Mouse (Mus musculus): Measurements from ENCODE around the gene Auh. TPM values are rescaled to one million over a fixed set of nuclear protein-coding genes. Genes with fewer than 3 reads are reported as not detected.

Gene Auh
- total and polyA plus RNA-seq, 2 experiments: 33.3 to 49.2 TPM

DNA sequence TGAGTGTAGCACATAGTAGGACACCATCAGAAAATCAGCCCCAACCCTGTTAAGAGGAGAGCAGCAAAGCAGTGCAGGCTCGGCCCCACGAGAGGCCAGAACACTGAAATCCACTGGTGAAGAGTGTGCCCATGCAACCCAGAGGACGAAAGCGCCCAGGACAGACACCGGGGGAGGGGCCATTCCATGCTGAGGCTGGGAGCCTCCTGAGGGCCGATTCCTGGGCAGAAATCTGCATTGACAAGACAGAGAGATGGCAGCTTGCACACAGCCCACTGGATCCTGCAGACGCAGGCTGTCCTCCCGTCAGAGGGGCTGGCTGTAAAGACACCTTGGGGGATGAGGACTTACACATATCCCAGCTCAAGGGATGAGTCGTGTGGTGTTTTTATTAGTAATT, 104.7 kb downstream of the Auh start:
- 68% methylated on average over 9 of the region's 9 CpGs for WGBS
- no peak overlapping the region for H3K9ac ChIP-seq (ENCODE audit: low read depth, low read length)
- no peak for TF ChIP-seq POLR2A (IDR thresholded peaks at IDR 0.05; ENCODE audit: extremely low read depth, insufficient read depth, low read length)
- TF ChIP-seq CTCF (IDR thresholded peaks at IDR 0.05; ENCODE audit: low read depth, low read length): no peak
- H3K27ac ChIP-seq (replicated peaks; ENCODE audit: insufficient read depth, low read depth, low read length): no peak overlapping the region
- no peaks in the 10 kb centered on the region for H3K27me3 ChIP-seq (ENCODE audit: control insufficient read depth, insufficient read depth, low read length)
- no peak overlapping the region for H3K4me3 ChIP-seq (ENCODE audit: insufficient read depth, low read depth, low read length)
- no peaks in the 10 kb centered on the region for H3K36me3 ChIP-seq (ENCODE audit: control insufficient read depth, insufficient read depth, low read length)
- peaks cover 44% of the 10 kb centered on the region for H3K4me1 ChIP-seq (ENCODE audit: control insufficient read depth, insufficient read depth, low read length)
- no peak for DNase-seq (ENCODE audit: extremely low read depth, low read depth, low spot score)
- no peaks in the 10 kb centered on the region for H3K79me2 ChIP-seq (ENCODE audit: control insufficient read depth, insufficient read depth, low read length)

- Histone ChIP-seq H3K36me3 (ENCODE audit: control insufficient read depth, insufficient read depth, low read length) (no peaks in the 10 kb centered on the region), H3K27me3 (ENCODE audit: control insufficient read depth, insufficient read depth, low read length) (no peaks in the 10 kb centered on the region), H3K4me3 (ENCODE audit: insufficient read depth, low read depth, low read length) (no peak overlapping the region), H3K4me1 (ENCODE audit: control insufficient read depth, insufficient read depth, low read length) (peaks cover 41% of the 10 kb centered on the region), H3K9ac (ENCODE audit: low read depth, low read length) (peak overlapping the region; percentile 41), H3K79me2 (ENCODE audit: control insufficient read depth, insufficient read depth, low read length) (no peaks in the 10 kb centered on the region), H3K27ac (replicated peaks; ENCODE audit: insufficient read depth, low read depth, low read length) (peak overlapping the region; percentile 93)
- 5% methylated on average over 23 of the region's 23 CpGs for WGBS
- peak; percentile 96 for DNase-seq (ENCODE audit: extremely low read depth, low read depth, low spot score)
- TF ChIP-seq POLR2A (IDR thresholded peaks at IDR 0.05; ENCODE audit: extremely low read depth, insufficient read depth, low read length): no peak
- TF ChIP-seq CTCF (IDR thresholded peaks at IDR 0.05; ENCODE audit: low read depth, low read length): no peak
Measured at GRCm38 (mm10) chr13:52822165-52823149, 107.0 kb downstream of the Auh start.

- peak; percentile 27; the same call in 1 of the 2 replicates for TF ChIP-seq CTCF (IDR thresholded peaks at IDR 0.05; ENCODE audit: low read depth, low read length)
- TF ChIP-seq POLR2A (IDR thresholded peaks at IDR 0.05; ENCODE audit: extremely low read depth, insufficient read depth, low read length): no peak
- H3K27me3 ChIP-seq (ENCODE audit: control insufficient read depth, insufficient read depth, low read length): no peaks in the 10 kb centered on the region
- H3K36me3 ChIP-seq (ENCODE audit: control insufficient read depth, insufficient read depth, low read length): no peaks in the 10 kb centered on the region
- peak overlapping the region; percentile 45 for H3K9ac ChIP-seq (ENCODE audit: low read depth, low read length)
- WGBS: 6% methylated on average over 9 of the region's 9 CpGs
- peak; percentile 94 for DNase-seq (ENCODE audit: extremely low read depth, low read depth, low spot score)
- H3K4me1 ChIP-seq (ENCODE audit: control insufficient read depth, insufficient read depth, low read length): peaks cover 41% of the 10 kb centered on the region
- no peak overlapping the region for H3K4me3 ChIP-seq (ENCODE audit: insufficient read depth, low read depth, low read length)
- no peaks in the 10 kb centered on the region for H3K79me2 ChIP-seq (ENCODE audit: control insufficient read depth, insufficient read depth, low read length)
- peak overlapping the region; percentile 93 for H3K27ac ChIP-seq (replicated peaks; ENCODE audit: insufficient read depth, low read depth, low read length)
Measured at GRCm38 (mm10) chr13:52821571-52821970, 107.9 kb downstream of the Auh start.

- no peaks in the 10 kb centered on the region for H3K79me2 ChIP-seq (ENCODE audit: control insufficient read depth, insufficient read depth, low read length)
- no peak for TF ChIP-seq CTCF (IDR thresholded peaks at IDR 0.05; ENCODE audit: low read depth, low read length)
- TF ChIP-seq POLR2A (IDR thresholded peaks at IDR 0.05; ENCODE audit: extremely low read depth, insufficient read depth, low read length): no peak
- no peak overlapping the region for H3K4me3 ChIP-seq (ENCODE audit: insufficient read depth, low read depth, low read length)
- peak overlapping the region; percentile 28; the same call in 1 of the 2 replicates for H3K27ac ChIP-seq (replicated peaks; ENCODE audit: insufficient read depth, low read depth, low read length)
- H3K9ac ChIP-seq (ENCODE audit: low read depth, low read length): no peak overlapping the region
- DNase-seq (ENCODE audit: extremely low read depth, low read depth, low spot score): peak; percentile 91
- WGBS: 25% methylated on average over 4 of the region's 4 CpGs
- H3K4me1 ChIP-seq (ENCODE audit: control insufficient read depth, insufficient read depth, low read length): peaks cover 40% of the 10 kb centered on the region
- no peaks in the 10 kb centered on the region for H3K27me3 ChIP-seq (ENCODE audit: control insufficient read depth, insufficient read depth, low read length)
- H3K36me3 ChIP-seq (ENCODE audit: control insufficient read depth, insufficient read depth, low read length): no peaks in the 10 kb centered on the region
Measured at GRCm38 (mm10) chr13:52819901-52820300, 109.6 kb downstream of the Auh start.

DNA sequence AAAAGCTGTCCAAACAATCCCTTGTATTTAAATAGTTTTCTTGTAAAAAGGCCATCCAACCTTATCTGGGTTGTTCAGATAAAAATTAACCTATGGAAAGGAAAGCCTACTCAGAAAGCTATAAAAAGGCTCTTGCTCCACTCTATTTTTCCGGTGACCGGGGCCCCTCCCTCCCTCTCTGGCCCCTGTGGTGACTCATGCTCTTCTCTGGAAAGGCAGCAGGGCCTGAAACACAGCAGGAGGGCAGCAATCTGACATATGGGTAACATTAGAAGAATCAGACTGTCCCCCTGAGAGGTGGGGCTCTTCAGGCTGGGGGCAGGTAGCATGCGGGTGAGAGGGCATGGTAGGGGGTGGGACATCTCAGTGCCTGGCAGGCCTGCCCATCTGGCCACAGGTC, 110.7 kb downstream of the Auh start:
- 24% methylated on average over 3 of the region's 3 CpGs for WGBS
- Histone ChIP-seq H3K4me3 (ENCODE audit: insufficient read depth, low read depth, low read length) (no peak overlapping the region), H3K27ac (replicated peaks; ENCODE audit: insufficient read depth, low read depth, low read length) (no peak overlapping the region), H3K4me1 (ENCODE audit: control insufficient read depth, insufficient read depth, low read length) (peaks cover 32% of the 10 kb centered on the region), H3K79me2 (ENCODE audit: control insufficient read depth, insufficient read depth, low read length) (no peaks in the 10 kb centered on the region), H3K27me3 (ENCODE audit: control insufficient read depth, insufficient read depth, low read length) (no peaks in the 10 kb centered on the region), H3K9ac (ENCODE audit: low read depth, low read length) (no peak overlapping the region), H3K36me3 (ENCODE audit: control insufficient read depth, insufficient read depth, low read length) (no peaks in the 10 kb centered on the region)
- TF ChIP-seq CTCF (IDR thresholded peaks at IDR 0.05; ENCODE audit: low read depth, low read length): no peak
- DNase-seq (ENCODE audit: extremely low read depth, low read depth, low spot score): no peak

- Histone ChIP-seq H3K9ac (ENCODE audit: low read depth, low read length) (no peak overlapping the region), H3K27ac (replicated peaks; ENCODE audit: insufficient read depth, low read depth, low read length) (no peak overlapping the region), H3K4me3 (ENCODE audit: insufficient read depth, low read depth, low read length) (no peak overlapping the region), H3K79me2 (ENCODE audit: control insufficient read depth, insufficient read depth, low read length) (no peaks in the 10 kb centered on the region), H3K4me1 (ENCODE audit: control insufficient read depth, insufficient read depth, low read length) (peaks cover 29% of the 10 kb centered on the region), H3K27me3 (ENCODE audit: control insufficient read depth, insufficient read depth, low read length) (no peaks in the 10 kb centered on the region), H3K36me3 (ENCODE audit: control insufficient read depth, insufficient read depth, low read length) (no peaks in the 10 kb centered on the region)
- 78% methylated on average over 6 of the region's 6 CpGs for WGBS
- TF ChIP-seq POLR2A (IDR thresholded peaks at IDR 0.05; ENCODE audit: extremely low read depth, insufficient read depth, low read length) (no peak), CTCF (IDR thresholded peaks at IDR 0.05; ENCODE audit: low read depth, low read length) (no peak)
- DNase-seq (ENCODE audit: extremely low read depth, low read depth, low spot score): no peak
Measured at GRCm38 (mm10) chr13:52817991-52818491, 111.4 kb downstream of the Auh start.

Measured in liver, adult 2 months (tissue).